Mouse (Mus musculus): ENCODE data around the gene 1700012B07Rik.
A peak's percentile ranks its signal among the peaks of the same experiment; 100 is the strongest.

1700012B07Rik gene

GRCm38 (mm10) chr11:109827946-109828345, at the start of gene 1700012B07Rik:
1700012B07Rik (minus strand) TSS chr11:109828046.
- DNase-seq (ENCODE audit: low spot score), result no peak

GRCm38 (mm10) chr11:109876767-109877166, 48.9 kb upstream of the 1700012B07Rik start:
- no peak for DNase-seq (ENCODE audit: low spot score)

- DNase-seq (ENCODE audit: low spot score), result no peak
Measured at GRCm38 (mm10) chr11:109875834-109876233, 48.0 kb upstream of the 1700012B07Rik start.

- DNase-seq (ENCODE audit: low spot score), result no peak
Measured at GRCm38 (mm10) chr11:109875525-109875802, 47.6 kb upstream of the 1700012B07Rik start.

GRCm38 (mm10) chr11:109874651-109875524, 47.0 kb upstream of the 1700012B07Rik start:
- no peak for DNase-seq (ENCODE audit: low spot score)

- DNase-seq (ENCODE audit: low spot score), result no peak
Measured at GRCm38 (mm10) chr11:109873852-109874610, 46.2 kb upstream of the 1700012B07Rik start.

- DNase-seq (ENCODE audit: low spot score), result no peak
Measured at GRCm38 (mm10) chr11:109873161-109873775, 45.4 kb upstream of the 1700012B07Rik start.

GRCm38 (mm10) chr11:109872674-109873073, 44.8 kb upstream of the 1700012B07Rik start:
- no peak for DNase-seq (ENCODE audit: low spot score)

GRCm38 (mm10) chr11:109872056-109872455, 44.2 kb upstream of the 1700012B07Rik start:
- DNase-seq (ENCODE audit: low spot score), result no peak

GRCm38 (mm10) chr11:109867861-109868260, 40.0 kb upstream of the 1700012B07Rik start:
- DNase-seq (ENCODE audit: low spot score), result no peak

GRCm38 (mm10) chr11:109866537-109867160, 38.8 kb upstream of the 1700012B07Rik start:
- DNase-seq (ENCODE audit: low spot score), result no peak

- DNase-seq (ENCODE audit: low spot score), result no peak
Measured at GRCm38 (mm10) chr11:109865526-109865925, 37.7 kb upstream of the 1700012B07Rik start.

GRCm38 (mm10) chr11:109863951-109864350, 36.1 kb upstream of the 1700012B07Rik start:
- no peak for DNase-seq (ENCODE audit: low spot score)

- DNase-seq (ENCODE audit: low spot score), result no peak
Measured at GRCm38 (mm10) chr11:109863194-109863746, 35.4 kb upstream of the 1700012B07Rik start.

GRCm38 (mm10) chr11:109860508-109860907, 32.7 kb upstream of the 1700012B07Rik start:
- peak; percentile 70 for DNase-seq (ENCODE audit: low spot score)

GRCm38 (mm10) chr11:109859939-109860469, 32.2 kb upstream of the 1700012B07Rik start:
- DNase-seq (ENCODE audit: low spot score), result no peak

GRCm38 (mm10) chr11:109859441-109859840, 31.6 kb upstream of the 1700012B07Rik start:
- no peak for DNase-seq (ENCODE audit: low spot score)

- no peak for DNase-seq (ENCODE audit: low spot score)
Measured at GRCm38 (mm10) chr11:109857086-109857485, 29.2 kb upstream of the 1700012B07Rik start.

GRCm38 (mm10) chr11:109854056-109854455, 26.2 kb upstream of the 1700012B07Rik start:
- DNase-seq (ENCODE audit: low spot score), result no peak

GRCm38 (mm10) chr11:109853228-109853966, 25.6 kb upstream of the 1700012B07Rik start:
- DNase-seq (ENCODE audit: low spot score), result no peak

GRCm38 (mm10) chr11:109851996-109852395, 24.1 kb upstream of the 1700012B07Rik start:
- no peak for DNase-seq (ENCODE audit: low spot score)

Data from yolk sac, embryonic 10.5 days (tissue).